Mouse (Mus musculus) regulatory T cell (primary cell): ENCODE data around the gene Arid3b.

Source experiments
- in situ Hi-C: fragments of 300-600 bp; cut with MboI, MseI; formaldehyde crosslinking; loops from one replicate; pipeline ENCODE4 v1.15.1; 2025; ENCODE audit warnings: high pct_unique_total_duplicates

Arid3b gene

DNA sequence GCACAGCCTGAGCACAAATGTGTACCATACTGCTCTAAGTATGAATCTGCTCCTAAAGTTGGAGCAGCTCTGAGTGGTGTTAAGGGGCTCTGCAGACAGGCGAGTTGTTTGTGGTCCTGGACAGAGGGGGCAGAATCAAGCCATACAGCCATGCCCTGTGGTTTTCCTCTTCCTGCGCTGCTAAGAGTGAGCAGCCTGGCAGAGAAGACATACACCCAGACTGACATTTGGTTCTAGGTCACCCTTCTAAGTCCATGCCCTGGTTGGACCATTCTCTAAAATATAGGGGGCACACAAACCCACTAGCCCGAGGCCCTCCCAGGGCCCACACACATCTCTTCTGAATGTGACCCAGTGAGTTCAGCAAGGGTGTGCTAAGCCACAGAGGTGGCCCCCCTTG lies 46.9 kb downstream of the Arid3b start:
- in situ Hi-C loops = no loop called here

DNA sequence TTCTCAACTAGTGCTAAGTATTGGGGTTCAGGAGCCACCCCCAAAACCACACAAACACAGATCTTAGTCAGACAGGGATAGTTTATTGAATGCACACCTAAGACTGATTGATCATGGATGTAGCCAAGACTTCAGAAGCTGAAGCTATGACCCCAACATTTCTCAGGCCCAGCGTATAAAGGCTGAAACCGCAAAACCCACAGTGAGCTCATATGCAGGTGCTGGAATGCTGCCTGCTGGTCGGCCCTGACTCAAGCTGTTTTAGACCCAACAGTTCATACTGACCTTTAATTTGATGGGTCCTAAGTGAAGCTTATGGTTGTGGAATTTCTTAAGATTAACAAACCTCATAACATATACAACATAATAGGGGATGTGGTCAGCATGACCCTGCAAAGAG lies 53.9 kb downstream of the Arid3b start:
- in situ Hi-C loops = no loop called here

DNA sequence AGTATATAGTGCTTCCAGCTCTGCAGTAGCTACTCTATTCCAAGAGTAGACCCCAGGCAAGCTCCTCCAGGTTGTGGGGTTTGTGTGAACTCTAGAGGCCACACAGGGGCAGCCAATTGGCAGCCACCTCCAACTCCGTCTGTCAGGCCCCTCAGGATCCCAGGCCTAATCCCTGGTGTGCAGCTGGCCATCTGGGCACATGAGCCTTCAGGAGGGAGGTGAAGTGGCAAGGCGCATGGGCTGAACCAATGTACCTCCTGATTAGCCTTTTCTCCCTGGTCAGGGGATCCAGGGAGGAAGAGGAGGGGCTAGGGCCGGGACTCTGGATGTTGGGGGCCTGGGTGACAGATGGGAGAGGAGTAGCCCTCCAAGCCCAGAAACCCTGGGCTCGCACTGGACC lies 60.9 kb downstream of the Arid3b start:
- in situ Hi-C loops = no loop called here

DNA sequence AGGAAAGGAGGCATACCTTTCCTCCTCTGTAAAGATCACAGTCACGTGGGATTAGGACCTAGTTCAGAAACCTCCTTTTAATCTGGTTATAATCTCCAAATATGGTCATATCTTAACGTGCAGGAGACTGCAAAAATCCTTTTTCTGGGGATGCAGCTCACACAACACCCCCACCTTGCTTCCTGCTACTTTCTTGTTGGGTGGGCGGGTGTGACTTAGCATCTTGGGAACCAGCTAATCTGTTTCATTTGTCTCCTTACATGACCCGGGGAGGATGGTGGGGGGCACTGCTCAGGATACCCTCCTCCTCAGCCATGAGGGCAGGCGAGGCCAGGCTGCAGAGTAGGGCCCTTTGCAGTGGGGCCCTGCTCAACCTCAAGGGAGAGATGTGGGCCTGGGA lies 61.6 kb downstream of the Arid3b start:
- in situ Hi-C loops = no loop called here

DNA sequence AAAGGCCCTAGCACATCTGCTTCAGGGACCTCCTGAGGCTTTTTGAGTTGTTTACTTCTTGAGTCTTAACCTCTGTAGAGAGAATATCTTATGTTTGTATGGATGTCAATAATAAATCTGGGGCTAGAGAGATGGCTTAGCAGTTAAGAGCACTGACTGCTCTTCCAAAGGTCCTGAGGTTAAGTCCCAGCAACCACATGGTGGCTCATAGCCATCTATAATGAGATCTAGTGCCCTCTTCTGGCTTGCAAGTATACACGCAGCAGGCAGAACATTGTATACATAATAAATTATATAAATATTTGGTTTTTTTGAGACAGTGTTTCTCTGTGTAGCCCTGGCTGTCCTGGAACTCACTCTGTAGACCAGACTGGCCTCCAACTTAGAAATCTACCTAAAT lies 62.4 kb downstream of the Arid3b start:
- in situ Hi-C loops = no loop called here

DNA sequence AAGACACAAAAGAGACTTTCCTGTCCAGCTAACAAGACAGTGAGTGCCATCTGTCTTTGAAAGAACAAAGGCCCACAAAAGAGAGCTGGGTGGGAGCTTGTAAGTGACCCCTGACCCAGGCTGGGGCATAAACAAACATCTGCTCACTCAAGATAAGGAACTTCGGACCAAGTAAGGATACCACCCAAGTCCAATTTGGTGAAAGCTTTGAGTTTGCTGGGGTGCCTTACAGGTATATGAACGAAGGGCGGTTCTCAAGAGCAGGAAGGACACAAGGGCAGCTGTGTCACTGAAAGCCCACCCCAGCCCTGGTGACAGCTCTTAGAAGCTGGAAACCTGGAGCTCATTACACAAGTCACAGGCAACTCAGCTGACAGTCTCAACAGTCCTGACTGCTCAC lies 62.8 kb downstream of the Arid3b start:
- in situ Hi-C loops = no loop called here

DNA sequence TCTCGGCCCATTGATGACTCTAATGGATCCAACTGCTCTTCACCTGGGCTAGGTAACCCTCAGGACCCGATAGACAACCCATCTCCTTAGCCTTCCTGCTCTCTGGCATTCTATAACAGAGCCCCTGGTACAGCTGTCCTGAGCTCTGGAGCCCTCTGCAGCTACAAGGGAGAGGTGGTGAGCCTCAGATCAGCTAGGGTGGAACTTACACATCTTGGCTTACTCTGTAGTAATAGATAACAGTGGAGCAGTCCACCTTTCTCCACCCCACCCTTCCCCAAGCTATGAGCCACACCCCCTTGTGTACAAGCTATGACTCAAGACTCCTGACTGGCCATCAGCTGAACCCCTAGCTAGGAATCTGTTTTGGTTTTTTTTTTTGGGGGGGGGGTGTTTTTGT lies 65.8 kb downstream of the Arid3b start:
- in situ Hi-C loops = no loop called here

DNA sequence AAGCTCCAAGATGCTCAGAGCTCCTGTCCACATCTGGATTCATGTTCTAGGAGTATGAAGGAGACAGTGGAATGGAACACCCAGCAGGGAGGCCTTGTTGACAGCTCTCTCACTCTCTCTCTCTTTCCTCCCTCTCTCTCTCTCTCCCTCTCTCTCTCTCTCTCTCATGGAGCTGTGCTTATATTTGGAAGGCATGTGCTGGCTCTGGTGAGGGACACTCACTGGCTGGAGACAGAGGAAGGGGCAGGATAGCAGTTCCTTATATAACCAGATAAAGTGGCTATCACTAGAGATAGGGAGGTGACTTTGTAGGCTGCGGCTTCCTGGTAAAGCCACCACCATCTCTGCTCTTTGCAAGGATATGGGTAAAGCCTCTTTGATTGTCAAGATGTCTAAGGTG lies 66.4 kb downstream of the Arid3b start:
- in situ Hi-C loops = no loop called here

DNA sequence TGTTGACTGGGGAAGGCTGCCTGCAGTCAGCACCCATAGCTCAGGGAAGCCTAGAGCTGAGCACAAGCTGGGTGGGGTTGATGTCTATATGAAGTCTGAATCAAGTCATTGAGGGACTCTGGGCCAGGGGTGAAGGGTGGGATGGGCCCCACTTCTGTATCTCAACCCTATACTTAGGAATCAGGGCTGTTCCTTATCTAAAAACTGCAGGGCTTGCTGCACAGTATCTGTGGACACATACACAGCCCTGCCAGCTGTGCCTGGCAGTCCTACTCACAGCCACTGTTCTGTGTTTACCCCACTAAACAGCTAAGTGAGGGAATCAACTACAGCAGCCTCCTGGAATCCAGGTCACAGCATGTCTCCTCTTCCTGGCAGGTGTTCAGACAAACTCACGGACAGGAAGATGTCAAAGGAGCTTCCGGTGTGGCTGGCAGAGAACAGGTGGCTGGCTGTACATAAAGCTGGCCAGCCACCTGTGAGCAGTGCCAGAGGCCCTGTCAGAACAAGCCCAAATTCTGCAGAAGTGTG lies 67.0 kb downstream of the Arid3b start:
- in situ Hi-C loops = no loop called here

DNA sequence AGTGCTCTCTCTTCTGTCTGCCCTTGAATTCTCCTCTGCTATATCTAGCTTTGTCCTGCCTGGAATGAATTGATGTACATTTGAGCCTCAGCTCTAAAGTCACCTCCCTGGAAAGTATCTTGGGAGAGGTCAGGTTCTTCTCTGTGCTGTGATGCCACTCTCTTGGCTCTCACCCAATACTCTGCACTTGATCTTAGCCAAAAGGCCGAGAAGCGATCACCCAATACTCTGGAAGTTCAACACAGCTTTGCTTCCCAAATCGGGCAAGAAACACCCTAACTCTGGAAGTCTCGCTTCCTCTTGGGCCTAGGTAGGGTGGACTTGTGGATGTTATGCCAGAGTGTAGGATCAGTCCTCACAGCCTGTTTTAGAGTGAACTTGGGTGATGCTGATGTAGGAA lies 69.4 kb downstream of the Arid3b start:
- in situ Hi-C loops = no loop called here

DNA sequence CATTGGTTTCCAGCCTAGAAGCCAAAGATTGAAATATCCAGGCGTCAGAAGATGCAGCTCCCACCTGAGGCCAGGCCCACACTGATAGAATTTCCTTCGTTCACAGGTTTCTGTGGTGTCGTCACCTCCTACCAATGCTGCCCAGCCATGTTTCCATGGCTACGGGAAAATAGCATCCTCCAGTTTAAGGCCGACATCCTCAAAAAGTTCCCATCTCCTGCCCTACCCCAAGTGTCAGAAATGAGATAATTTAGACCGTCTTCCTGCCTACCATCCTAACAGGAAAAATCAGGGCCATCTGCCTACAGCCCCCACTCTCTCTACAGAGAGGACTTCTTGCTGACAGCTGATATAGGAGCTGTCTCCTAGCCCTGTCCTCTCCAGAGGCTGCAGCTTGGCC lies 70.2 kb downstream of the Arid3b start:
- in situ Hi-C loops = no loop called here

DNA sequence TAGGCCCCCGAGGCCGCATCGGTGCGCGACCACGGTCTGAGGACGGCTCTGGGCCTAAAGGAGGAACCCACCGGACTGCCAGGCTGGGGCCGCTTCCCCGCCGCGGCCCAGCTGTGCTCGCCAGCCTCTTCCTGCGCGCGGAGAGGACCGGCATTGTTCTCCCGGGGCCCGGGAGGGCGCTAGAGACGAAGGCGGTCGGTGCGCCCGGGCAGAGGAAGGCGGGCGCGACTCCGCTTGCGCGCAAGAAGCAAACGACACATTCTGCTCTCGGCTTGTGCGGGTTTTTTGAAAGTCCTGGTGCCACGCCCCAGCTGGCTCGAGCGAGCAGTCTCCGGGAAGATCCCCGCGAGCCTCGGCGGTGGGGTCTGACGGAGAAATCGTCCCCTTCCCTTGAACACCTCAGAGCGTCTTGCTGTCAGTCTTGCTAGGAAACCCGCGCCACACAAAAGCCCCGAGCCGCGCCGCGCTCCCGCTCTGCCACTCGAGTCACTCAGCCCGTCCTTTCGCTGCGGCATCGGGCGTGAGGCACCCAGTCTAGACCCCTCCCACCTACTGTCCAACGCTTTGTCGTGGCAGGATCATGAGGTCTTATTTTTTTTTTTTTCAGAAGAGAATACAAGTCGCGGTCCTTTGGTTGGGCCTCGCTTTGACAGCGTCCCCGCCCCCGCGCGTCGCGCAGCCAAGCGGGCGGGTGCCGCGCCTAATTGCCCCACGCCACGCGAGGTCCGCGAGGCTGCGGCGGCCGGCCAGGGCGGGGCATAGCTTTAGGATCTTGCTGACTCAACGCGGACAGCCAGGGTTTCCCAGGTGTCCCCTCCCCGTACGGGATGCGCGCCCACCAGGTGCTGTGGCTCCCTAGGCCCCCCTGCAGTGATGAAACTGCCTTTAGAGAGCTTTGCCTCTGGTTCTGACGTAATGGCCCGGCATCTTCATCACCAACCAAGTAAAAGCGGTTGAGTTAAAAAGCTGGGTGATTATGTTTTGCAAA lies 70.9 kb downstream of the Arid3b start, which contains the start of gene Clk3:
Gene Clk3 (minus strand): TSS at position 497 of the 988 bp plus-strand sequence.
- in situ Hi-C loops = no loop called here

DNA sequence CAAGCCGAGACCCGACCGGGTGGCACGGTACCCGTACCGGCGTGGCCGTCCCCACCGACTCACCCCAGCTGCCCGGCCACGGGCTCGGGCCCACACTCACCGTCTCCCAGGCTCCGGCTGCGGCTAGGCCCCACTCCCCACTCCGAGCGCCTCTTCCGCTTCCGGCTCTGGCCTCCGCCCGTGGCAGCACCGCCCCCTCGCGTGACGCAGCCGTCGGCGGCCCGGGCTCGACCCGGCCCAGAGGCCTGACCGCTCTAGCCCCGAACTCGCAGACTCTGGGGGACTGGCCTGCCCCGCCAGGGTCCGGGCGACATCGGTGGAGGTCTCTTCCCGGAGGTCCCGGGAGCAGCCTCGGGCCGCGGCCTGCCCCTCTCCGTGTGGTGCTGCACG lies 71.6 kb downstream of the Arid3b start:
- in situ Hi-C loops = loop anchor here (5.0 kb wide), 1 partner anchor 58 kb away; the partner anchor contains the start of gene Edc3

DNA sequence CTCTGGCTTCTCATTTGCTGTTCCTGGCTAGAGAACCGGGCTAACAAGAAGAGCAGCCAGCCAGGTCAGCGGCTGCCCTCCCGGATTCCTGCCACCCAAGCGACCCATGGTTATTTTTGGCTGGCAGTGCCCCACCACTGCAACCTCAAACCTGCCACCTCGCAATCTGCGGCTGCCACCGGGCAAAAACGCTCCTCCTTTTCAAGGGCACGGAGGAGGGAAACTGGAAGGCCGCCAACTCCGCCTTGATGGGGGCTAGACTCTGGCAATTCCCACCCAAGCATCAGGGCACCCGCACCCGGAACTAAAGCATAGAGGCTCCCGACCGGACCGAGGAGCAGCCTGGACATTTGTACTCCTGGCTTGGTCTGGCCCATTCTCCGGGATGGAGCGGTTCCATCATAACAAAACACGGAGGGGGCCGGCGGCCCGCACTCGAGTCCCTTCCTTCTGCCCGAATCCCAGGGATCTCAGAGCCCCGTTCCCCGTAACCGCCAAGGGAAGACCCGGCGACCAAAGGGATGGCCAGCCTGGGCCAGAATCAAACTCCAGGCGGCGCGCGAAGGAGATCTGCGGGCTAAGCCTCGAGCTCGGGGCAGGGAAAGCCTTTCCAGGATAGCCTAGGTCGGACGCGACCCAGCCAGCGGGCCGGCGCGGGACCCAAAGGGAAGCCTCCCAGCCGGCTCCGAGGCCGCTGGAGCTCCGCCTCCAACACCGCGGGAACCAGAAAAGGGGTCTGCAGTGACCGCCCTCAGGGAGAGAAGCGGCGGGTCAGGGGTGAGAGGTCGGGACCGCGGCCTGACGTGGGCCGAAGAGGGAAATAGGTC lies 72.2 kb downstream of the Arid3b start:
- in situ Hi-C loops = loop anchor here (5.0 kb wide), 1 partner anchor 57 kb away; the partner anchor contains the start of gene Edc3

DNA sequence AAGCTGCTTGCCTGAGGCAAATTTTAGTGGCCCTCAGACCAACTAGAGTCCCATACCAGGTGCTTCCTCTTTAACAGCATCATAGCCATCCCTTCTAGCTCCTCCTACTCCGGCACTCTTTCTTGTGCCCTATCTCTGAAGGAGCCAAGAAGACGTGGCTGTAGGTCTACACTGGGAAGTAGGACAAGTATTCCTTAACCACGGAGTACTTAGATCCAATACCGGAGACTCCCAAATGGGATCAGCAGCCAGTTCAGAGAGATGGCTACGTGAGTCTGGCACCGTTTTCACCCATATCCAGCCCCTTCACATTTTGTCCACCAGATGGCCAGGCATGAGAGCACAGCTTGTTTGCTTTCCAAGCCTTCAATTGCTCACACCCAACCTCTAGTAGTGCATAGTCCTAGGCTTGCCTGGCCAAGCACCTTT lies 74.0 kb downstream of the Arid3b start:
- in situ Hi-C loops = loop anchor here (5.0 kb wide), 1 partner anchor 55 kb away; the partner anchor contains the start of gene Edc3

DNA sequence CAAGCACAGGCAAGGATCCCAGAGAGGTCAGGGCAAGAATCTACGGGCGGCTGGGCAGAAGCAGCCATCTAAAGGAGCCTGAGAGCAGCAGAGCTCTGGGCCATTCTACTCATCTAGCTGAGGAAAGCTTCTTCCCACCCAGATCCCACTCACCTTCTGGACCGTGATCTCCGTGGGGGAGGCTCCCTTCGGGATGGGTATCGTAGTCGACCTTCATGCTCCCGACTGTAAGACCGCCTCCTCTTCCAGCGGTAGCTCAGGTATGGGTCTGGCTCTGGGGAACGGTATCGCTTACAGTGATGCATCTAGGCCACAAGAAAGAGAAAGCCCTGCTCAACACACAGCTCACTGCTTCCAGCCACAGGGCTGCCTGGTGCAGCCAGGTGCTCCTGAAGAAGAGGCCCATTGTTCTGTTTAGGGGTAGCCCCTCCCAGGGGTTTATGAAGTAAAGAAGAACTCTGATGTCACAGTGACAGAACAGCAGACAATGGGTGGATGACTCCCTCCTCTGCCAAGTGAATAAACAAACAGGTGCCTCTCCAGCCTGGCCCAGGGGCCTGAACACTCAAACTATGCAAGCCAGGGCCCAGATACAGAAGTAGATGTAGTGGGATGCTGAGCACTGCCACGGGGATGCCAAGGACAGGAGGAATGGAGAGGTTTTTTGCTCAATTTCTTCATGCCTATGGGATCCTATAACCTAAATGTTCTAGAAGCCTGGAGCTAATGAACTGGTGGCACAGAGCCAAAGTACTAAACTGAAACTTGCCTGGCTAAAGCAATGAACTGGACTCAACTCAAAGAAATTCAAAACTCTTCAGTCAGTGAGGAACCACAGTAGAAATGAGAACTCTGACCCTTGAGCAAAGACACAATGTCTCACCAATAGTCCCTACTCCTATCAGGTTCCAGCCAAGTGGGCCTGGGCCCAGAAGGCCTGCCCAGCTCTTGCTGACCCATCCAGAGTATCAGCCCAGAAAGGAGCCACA lies 74.7 kb downstream of the Arid3b start:
- in situ Hi-C loops = loop anchor here (5.0 kb wide), 1 partner anchor 55 kb away; the partner anchor contains the start of gene Edc3

DNA sequence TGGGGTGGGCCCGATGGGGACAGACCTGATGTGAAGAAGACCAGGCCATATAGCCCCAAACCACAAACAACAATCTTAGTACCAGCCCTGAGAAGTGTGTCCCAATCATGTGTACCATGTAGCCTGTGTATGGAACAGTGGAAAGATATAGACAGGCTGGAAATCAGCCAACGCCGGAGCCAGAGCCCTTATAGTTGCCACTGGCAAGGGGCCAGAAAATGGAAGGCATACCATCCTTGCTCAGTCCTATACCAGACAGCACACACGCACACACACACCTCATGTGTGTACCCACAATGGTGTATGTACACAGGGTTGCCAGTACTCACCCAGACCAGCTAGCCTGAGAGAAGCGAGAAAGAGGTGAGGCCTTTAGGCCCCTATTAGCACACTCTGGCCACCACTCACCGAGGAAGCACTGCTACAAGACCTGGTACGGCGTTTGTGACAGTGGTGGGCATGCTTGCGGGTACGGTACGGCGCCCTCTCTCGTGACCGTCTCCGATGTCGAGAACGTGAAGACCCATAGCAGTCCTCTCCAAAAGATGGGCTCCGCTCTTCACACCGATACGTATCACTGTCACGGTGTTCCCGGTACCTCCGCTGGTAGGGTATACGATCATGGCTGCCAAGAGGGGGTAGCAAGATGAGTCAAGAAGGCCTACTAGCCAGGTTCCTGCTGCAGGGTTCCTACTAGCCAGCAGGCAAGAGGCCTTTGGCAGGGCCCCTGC lies 76.0 kb downstream of the Arid3b start:
- in situ Hi-C loops = loop anchor here (5.0 kb wide), 1 partner anchor 53 kb away; the partner anchor contains the start of gene Edc3

DNA sequence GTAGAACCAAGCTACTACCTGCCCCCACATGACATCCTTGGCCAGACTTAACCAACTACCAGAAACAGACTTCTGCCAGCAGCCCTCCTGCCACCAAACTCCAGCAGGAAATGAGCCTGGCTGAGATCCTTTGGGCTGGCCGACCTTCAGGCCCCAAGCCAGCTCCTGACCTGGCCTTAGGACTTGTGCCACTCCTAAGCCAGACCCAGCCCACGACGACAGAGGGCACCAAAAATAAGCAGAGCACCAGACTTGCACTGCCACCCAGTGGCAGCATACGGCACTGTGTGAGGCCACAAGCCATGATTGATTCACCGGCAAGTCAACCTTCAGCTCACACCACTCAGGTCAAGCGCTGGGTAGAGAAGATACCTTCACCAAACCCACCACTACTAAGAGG lies 77.3 kb downstream of the Arid3b start:
- in situ Hi-C loops = no loop called here

DNA sequence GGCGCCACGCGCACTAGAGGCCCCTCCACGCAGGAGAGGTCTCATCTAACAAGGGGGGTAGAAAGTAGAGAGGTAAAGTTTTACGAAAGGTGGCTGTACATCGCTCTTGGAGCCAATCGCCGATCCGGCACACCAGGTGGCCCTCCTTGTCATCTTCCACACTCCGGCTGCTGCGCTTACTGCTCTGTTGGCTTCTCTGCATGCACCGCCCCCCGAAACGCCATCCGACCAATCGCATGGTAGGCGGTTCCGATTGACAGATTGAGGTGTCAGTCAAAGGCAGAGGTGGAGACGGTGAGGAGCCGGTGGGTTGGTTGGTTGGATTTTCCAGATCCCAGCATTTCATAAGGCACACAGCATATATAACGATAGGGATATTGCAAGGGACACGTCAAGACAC lies 78.1 kb downstream of the Arid3b start:
- in situ Hi-C loops = no loop called here

DNA sequence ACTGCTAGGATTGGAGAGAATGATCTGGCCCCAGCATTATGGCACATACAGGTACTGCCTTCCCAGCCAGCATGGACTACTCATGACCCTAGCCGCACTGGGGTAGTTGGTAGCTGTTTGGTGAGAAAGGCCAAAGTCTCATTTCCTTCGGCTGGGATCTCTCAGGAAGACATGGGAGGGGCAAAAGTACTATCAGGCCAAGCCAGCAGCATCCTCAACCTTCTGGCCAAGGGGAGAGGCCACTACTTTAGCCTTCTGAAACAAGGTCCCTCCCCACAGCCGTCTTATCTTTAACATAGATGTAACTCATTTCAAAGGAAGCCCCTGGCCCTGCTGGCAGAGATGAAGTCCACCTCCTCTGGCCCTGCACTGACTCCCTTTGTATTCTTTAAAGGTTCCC lies 79.0 kb downstream of the Arid3b start:
- in situ Hi-C loops = no loop called here
